In the genomic region with DNA sequence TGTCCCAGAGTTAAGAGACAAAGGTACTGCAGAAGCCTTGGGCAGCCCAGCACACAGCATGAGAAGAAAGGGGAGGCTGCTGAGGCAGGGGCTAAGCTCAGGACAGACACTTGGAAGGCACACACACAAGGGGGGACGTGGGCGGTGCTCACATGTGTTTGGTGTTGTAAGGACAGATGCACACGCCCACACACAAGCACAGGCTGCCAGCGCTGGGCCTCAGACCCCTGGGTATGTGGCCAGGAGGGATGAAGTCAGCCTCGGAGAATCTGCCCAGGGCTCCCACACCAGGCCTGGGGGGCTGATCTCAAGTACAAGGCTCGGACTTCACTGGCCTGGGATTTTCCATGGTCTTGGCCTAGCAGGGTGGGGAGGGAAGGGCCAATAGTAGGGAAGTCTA, we compare ENCODE assay signal across 8 mouse cellular contexts. TPM values are rescaled to one million over a fixed set of nuclear protein-coding genes. Genes with fewer than 3 reads are reported as not detected.
DNase-seq lines count a peak whose midpoint lies in the region; ATAC-seq and TF ChIP-seq lines count a peak whose summit lies in the region.

No protein-coding gene starts in this region.

- H3K4me1 ChIP-seq in hindbrain, embryonic 10.5 days (replicated peaks) = peaks cover 75% of the 10 kb centered on the region
- peaks cover 31% of the 10 kb centered on the region for H3K4me1 ChIP-seq in hindbrain, embryonic 14.5 days (replicated peaks; ENCODE audit: control insufficient read depth, insufficient read depth, low read length)
- H3K4me1 ChIP-seq in limb, embryonic 12.5 days (replicated peaks) = peaks cover 91% of the 10 kb centered on the region

- H3K27me3 ChIP-seq in hindbrain, embryonic 10.5 days (ENCODE audit: insufficient read depth, poor library complexity, severe bottlenecking) = peaks cover 41% of the 10 kb centered on the region
- H3K27me3 ChIP-seq in hindbrain, embryonic 14.5 days (ENCODE audit: control insufficient read depth, insufficient read depth, low read length) = peaks cover 25% of the 10 kb centered on the region
- peaks cover 21% of the 10 kb centered on the region for H3K27me3 ChIP-seq in limb, embryonic 12.5 days

- H3K27ac ChIP-seq in hindbrain, embryonic 10.5 days = peak overlapping the region; percentile 74
- H3K27ac ChIP-seq in hindbrain, embryonic 14.5 days = no peak overlapping the region
- 0 out of 2 replicates have a peak overlapping the region, but pooled peaks have one; percentile 41 for H3K27ac ChIP-seq in limb, embryonic 12.5 days

- no peak for TF ChIP-seq POLR2A in brain, embryonic 14.5 days (IDR thresholded peaks at IDR 0.05; ENCODE audit: borderline replicate concordance, extremely low read depth, insufficient read depth, insufficient read length, poor library complexity, severe bottlenecking)

- no peak for DNase-seq in hindbrain, embryonic 10.5 days (ENCODE audit: low spot score)
- no peak for DNase-seq in hindbrain, embryonic 14.5 days (ENCODE audit: low spot score)
- DNase-seq in brain, embryonic 14.5 days (ENCODE audit: low read depth) = peak; percentile 59
- peak; percentile 71 to 82 for DNase-seq in heart, adult 9 months (ENCODE audit: low spot score in 2 of 2)
- peak; percentile 27 for DNase-seq in telencephalon, adult 2 months (ENCODE audit: low read depth, low spot score)
- no peak for DNase-seq in testis, postnatal 14 days (ENCODE audit: low spot score)

- no peak for TF ChIP-seq CTCF in brain, embryonic 14.5 days (IDR thresholded peaks at IDR 0.05; ENCODE audit: borderline replicate concordance, extremely low read depth, insufficient read depth, insufficient read length)

- no peaks in the 10 kb centered on the region for H3K9me3 ChIP-seq in hindbrain, embryonic 10.5 days
- H3K9me3 ChIP-seq in hindbrain, embryonic 14.5 days (ENCODE audit: control insufficient read depth, low read length) = no peaks in the 10 kb centered on the region
- no peaks in the 10 kb centered on the region for H3K9me3 ChIP-seq in limb, embryonic 12.5 days

- H3K9ac ChIP-seq in hindbrain, embryonic 14.5 days = no peak overlapping the region
- H3K9ac ChIP-seq in limb, embryonic 12.5 days (replicated peaks) = peak overlapping the region; percentile 46; the same call in 1 of the 2 replicates

- H3K4me2 ChIP-seq in hindbrain, embryonic 14.5 days (replicated peaks) = no peak overlapping the region
- peak overlapping the region; percentile 9 for H3K4me2 ChIP-seq in limb, embryonic 12.5 days

- H3K4me3 ChIP-seq in hindbrain, embryonic 10.5 days = no peak overlapping the region
- H3K4me3 ChIP-seq in hindbrain, embryonic 14.5 days (replicated peaks; ENCODE audit: low read length) = no peak overlapping the region
- no peak overlapping the region for H3K4me3 ChIP-seq in limb, embryonic 12.5 days (replicated peaks)

- no peaks in the 10 kb centered on the region for H3K36me3 ChIP-seq in hindbrain, embryonic 10.5 days
- no peaks in the 10 kb centered on the region for H3K36me3 ChIP-seq in hindbrain, embryonic 14.5 days (replicated peaks; ENCODE audit: control insufficient read depth, insufficient read depth)
- H3K36me3 ChIP-seq in limb, embryonic 12.5 days = peaks cover 6% of the 10 kb centered on the region; the same call in 1 of the 2 replicates

- no peak for ATAC-seq in hindbrain, embryonic 14.5 days (ENCODE audit: low FRiP score)
- no peak for ATAC-seq in limb, embryonic 12.5 days (ENCODE audit: insufficient number of reproducible peaks, insufficient read depth, low FRiP score, low TSS enrichment, low read depth)
- no peak for ATAC-seq in monocyte, adult 5-6 weeks (replicated peaks; ENCODE audit: insufficient number of reproducible peaks, low FRiP score, low TSS enrichment, poor library complexity, severe bottlenecking)

- 32% methylated on average over 6 of the region's 6 CpGs for WGBS in hindbrain, embryonic 10.5 days
- 29% methylated on average over 6 of the region's 6 CpGs for WGBS in hindbrain, embryonic 14.5 days
- WGBS in limb, embryonic 12.5 days = 41% methylated on average over 6 of the region's 6 CpGs

RNA-seq across cellular contexts. Expression of a gene that starts 4.6 kb away (rescaled TPM):
- polyA plus RNA-seq in hindbrain, embryonic 10.5 days (2016; fragmentation: Nextera tagmentation; extraction: Ambion mirVana) = 9.9 and 14.5 TPM in 2 replicates
- 7.9 and 9.6 TPM in 2 replicates for polyA plus RNA-seq in hindbrain, embryonic 14.5 days (2014; fragmentation: Nextera tagmentation; extraction: Ambion mirVana)
- polyA plus RNA-seq in brain, embryonic 14.5 days (2012; rRNA removed) = 11.8 and 14.4 TPM in 2 replicates
- polyA plus RNA-seq in limb, embryonic 12.5 days (2016; fragmentation: Nextera tagmentation; extraction: Ambion mirVana) = 30.1 and 34.7 TPM in 2 replicates
- total RNA-seq in monocyte, adult 5-6 weeks (2017) = not detected in 3 replicates

RNA-seq across cellular contexts. Expression of a gene that starts 55.4 kb away (rescaled TPM):
- 27.7 and 39.8 TPM in 2 replicates for polyA plus RNA-seq in hindbrain, embryonic 10.5 days (2016; fragmentation: Nextera tagmentation; extraction: Ambion mirVana)
- 103 TPM in 2 replicates for polyA plus RNA-seq in hindbrain, embryonic 14.5 days (2014; fragmentation: Nextera tagmentation; extraction: Ambion mirVana)
- 123 and 145 TPM in 2 replicates for polyA plus RNA-seq in brain, embryonic 14.5 days (2012; rRNA removed)
- 33.6 and 35.3 TPM in 2 replicates for polyA plus RNA-seq in limb, embryonic 12.5 days (2016; fragmentation: Nextera tagmentation; extraction: Ambion mirVana)
- 11.3 to 14.2 TPM (median 13.0 TPM) in 3 replicates for total RNA-seq in monocyte, adult 5-6 weeks (2017)

RNA-seq across cellular contexts. Expression of a gene that starts 58.8 kb away (rescaled TPM):
- polyA plus RNA-seq in hindbrain, embryonic 10.5 days (2016; fragmentation: Nextera tagmentation; extraction: Ambion mirVana) = 9.5 and 13.5 TPM in 2 replicates
- polyA plus RNA-seq in hindbrain, embryonic 14.5 days (2014; fragmentation: Nextera tagmentation; extraction: Ambion mirVana) = 4.3 and 4.4 TPM in 2 replicates
- polyA plus RNA-seq in brain, embryonic 14.5 days (2012; rRNA removed) = 6.8 and 7.1 TPM in 2 replicates
- 16.1 and 18.4 TPM in 2 replicates for polyA plus RNA-seq in limb, embryonic 12.5 days (2016; fragmentation: Nextera tagmentation; extraction: Ambion mirVana)
- 6.6 to 23.5 TPM (median 15.6 TPM) in 3 replicates for total RNA-seq in monocyte, adult 5-6 weeks (2017)

Comparison
In these comparisons a context has a peak if more than half of its experiments do, and no peak if none do; other contexts are left out.
1. DNase-seq: peak in brain, embryonic 14.5 days (single experiment), heart, adult 9 months (2 of 2) and telencephalon, adult 2 months (single experiment); none in hindbrain, embryonic 10.5 days (single experiment), hindbrain, embryonic 14.5 days (single experiment) and testis, postnatal 14 days (single experiment).